Mouse (Mus musculus) cerebellum, adult (tissue): ENCODE results near the gene Gm10837.

Experiments used
- ATAC-seq: cut with Nextera tagmentation; 2 replicates; pipeline ENCODE4 v1.9.2; 2017; ENCODE audit warnings: mild to moderate bottlenecking, moderate library complexity, mixed read lengths; ENCODE audit not compliant: insufficient number of reproducible peaks, low FRiP score, low TSS enrichment

Gm10837 gene

DNA sequence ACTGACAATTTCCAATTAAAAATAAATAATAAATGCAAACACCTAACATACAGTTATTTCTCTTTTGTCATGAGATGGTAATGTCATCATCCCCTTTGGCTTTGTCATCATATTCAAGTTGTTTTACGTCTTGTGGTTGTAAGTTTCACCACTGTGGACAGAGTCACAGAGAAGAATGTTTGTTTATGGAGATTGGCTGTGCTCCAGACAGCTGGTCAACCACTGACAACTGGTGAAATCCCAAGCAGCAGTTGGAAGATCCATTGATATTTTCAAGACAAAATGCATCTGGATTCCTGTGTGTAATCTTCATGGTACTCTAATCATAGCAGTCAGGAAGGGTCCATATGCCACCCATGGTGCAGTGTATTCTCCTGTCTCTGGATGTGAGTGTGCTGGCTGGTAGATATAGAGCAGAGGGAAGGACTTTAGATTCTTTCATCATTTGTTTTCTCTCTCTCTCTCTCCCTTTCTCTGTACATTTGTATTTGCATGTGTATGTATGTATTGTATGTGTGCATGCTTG lies 23.2 kb downstream of the Gm10837 start:
- ATAC-seq, result no peak

DNA sequence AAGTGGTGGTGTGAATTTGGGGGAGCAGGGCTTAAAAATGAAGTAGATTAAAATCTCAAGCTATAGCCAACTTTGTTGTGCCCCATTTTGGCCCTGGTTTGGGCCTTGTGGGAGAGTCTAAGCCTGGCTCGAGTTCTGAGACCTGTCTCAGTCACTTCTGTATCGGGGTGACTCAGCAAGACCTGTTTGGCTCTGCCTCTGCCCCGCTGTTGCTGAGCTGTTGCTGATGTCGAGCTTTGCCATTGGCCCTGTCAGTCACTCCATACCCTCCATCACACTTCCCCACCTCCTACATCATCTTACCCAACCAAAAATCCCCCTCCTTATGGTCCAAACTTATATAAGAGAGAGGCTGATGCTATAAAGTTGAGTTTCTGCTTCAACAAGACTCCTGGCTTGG lies 38.1 kb downstream of the Gm10837 start:
- ATAC-seq, result no peak

DNA sequence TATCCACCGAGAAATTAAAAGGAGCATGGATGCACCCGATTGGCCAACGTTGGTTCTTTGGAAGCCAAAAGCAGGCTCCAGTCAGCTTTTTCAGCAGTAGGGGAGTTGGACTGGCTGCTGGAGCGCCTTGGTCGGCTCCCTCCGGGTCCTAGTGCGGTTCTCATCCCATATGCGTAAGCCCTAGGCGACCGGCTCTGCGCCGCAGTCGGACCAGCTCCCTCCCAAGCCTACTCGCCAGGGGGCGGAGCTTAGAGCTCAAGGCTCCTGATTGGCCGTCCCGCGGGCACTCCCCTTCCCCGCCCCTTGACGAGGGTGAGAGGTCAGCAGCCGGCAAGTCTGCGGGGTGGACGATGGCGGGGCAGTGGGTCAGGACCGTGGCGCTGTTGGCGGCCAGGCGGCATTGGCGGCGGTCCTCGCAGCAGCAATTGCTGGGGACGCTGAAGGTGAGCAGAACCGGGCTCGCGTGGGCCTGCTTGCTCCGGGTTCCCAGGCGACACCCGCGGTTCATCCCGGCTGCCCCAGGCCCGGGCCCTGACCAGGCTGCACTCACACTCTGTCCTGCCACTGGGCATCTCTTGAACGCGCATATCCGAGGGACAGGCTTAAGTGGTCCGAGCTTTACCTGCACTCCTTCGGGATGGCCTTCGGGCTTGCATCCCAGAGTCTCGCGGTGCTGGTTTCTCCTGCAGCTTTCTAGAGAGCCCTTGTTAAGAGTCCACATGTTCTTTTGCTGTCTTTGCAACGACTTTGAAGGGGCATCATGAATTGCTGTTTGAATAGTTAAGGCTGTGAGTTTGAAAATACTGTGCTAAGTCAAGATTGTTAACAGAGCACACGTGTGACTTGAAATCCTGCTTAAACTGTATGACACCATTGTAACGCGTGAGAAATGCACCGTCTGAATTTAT lies 43.9 kb downstream of the Gm10837 start, which contains the start of gene Pcca:
Gene Pcca (plus strand): TSS at position 308 of the 908 bp plus-strand sequence.
- ATAC-seq, result peak; percentile 99

DNA sequence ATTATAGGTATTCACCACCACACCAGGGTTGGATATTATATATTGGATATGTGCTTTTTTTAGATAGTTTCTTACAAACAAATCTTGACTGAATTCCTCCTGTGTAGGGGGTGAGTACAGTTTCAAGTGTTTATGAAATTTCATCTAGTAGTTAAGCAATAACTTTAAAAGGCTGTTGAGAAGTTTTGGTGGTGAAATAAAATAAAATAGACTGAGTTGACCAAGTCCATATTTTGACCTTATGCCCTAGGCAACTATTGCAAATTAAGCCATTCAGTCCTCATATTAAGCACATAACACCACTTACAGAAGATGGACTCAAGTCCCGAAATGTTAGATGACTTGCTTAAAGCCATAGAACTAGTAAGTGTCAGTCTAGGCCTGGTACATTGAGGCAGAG lies 45.6 kb downstream of the Gm10837 start:
- no peak for ATAC-seq
